Mouse (Mus musculus): ENCODE results near the gene Pbx1.

GRCm38 (mm10) chr1:168455178-168455577 is 23.1 kb upstream of the Pbx1 start:
- TF ChIP-seq CTCF (IDR thresholded peaks at IDR 0.05; ENCODE audit: low read depth) (no peak), EP300 (IDR thresholded peaks at IDR 0.05; ENCODE audit: low read depth) (no peak)
